Mouse (Mus musculus) testis, postnatal 10 days (tissue): ENCODE results near the gene Olfr69.
"Not testable (repeated sequence)": the region's sequence is repeated elsewhere in the genome, so short reads cannot be mapped to it uniquely, and the experiment has no call there.

Experiments used
- DNase-seq: peaks from one replicate; pipeline ENCODE4 v3.0.0; 2021; ENCODE audit warnings: low spot score

Gene Olfr69

DNA sequence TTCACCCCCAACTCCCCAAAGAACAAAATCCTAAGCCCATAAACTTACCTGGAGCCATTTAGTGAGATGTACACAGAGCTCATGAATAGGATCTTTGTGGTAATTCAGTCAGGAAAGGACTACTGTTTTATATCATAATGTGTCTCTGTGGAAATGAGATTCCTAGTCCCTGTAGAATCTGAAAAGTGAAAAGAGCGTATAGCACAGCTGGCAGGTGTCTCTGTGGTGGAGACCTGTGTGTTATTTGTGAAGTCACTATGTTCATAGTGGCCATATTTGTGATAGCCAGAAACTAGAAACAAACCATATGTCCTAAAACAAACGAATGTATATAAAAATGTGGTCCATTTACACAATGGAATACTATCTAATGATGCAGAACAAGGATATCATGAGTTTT, at the start of gene Olfr69:
Gene Olfr69 (minus strand): TSS at position 101 of the 400 bp plus-strand sequence.
- DNase-seq: no peak

DNA sequence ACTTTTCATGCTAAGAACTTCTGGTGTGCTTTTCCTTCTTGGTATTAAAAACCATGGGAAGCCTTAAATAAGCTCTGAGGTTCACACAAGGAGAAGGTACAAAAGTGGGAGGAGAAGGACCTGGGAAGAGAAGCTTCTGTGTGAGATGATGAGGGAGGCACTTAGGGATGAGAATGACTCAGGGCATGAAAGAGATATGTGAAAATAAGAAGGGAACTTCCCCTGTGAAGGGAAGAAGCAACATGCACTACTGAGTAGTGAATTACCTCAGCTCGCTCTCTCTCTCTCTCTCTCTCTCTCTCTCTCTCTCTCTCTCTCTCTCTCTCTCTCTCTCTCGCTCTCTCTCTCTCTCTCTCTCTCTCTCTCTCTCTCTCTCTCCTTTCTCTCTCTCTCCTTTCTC, 43.7 kb upstream of the Olfr69 start:
- DNase-seq: not testable (repeated sequence)

DNA sequence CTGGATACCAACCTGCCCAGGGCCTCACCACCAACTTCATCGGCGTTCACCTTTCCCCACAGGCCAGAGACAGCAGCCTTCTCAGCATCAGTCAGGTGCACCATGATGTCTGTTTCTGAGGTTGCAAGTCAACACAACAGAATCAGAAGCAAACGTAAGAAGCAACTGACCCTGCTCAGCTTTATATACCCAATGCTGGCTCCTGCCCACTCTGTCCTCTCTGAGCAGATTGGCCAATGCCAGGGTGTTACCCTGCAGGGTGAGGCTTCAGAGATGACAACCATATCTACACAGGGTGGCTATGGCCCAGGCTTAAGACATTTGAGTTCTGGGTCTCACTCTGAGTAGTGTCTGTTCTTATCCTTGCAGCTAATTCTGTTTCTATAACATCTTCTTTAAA, 42.4 kb upstream of the Olfr69 start, which contains the start of gene Hbb-bt:
Gene Hbb-bt (minus strand): TSS at position 231 of the 400 bp plus-strand sequence.
- DNase-seq: no peak

DNA sequence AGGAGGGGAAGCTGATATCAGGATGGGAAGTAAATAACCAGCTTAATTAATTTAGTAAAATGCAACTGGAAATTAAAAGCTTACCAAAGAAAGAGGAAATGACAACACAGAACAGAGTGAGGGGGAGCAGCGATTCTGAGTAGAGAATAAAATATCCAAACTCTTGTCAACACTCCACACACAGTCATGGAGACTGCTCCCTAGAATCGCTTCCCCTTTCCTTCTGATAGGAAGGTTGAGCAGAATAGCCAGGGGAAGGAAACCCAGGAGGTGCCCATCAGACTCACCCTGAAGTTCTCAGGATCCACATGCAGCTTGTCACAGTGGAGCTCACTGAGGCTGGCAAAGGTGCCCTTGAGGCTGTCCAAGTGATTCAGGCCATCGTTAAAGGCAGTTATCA, 41.8 kb upstream of the Olfr69 start:
- not testable (repeated sequence) for DNase-seq

DNA sequence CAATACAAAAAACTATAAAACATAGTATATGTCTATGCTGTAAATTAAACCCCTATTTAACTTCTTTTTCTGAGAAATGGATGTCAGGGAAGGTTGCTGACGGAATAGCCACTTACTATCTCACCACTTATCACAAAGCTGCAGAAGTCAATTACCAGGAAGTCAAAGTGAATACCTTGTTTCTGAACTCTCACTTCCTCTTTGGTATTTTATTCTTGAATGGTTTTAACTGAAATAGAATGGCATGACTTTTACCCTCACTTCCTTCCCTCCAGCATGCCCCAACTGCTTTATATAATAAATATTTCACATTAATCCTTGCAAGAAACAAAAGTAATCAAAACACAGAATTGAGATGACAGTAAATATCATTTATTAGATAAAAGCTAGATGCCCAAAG, 40.8 kb upstream of the Olfr69 start:
- no peak for DNase-seq

DNA sequence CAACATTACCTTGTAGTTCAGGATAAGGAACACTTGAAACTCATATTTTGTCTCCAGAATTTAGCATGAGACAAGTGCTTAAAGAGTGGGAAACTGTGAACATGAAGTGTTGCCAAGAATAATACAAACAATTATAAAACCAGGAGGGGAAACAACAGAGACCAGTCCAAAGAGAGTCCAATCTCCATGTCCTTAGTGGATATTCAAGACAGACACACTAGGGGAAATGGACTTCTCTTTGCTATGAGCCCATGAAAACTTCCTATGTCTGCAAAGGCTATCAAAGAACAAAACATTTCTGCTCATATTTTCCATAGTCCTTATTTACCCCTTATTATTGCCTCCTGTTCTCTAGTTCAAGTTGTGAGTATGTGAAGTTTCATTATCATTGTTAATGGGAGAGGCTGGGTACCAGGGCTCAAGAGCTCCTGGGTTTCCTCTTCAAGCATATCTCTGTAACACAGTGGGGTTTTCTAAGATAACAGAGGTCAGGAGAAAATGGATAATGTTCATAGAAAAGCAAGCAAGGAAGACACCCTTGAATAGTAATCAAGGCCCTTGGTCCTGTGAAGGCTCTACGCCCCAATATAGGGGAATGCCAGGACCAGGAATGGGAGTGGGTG, 39.9 kb upstream of the Olfr69 start:
- no peak for DNase-seq

DNA sequence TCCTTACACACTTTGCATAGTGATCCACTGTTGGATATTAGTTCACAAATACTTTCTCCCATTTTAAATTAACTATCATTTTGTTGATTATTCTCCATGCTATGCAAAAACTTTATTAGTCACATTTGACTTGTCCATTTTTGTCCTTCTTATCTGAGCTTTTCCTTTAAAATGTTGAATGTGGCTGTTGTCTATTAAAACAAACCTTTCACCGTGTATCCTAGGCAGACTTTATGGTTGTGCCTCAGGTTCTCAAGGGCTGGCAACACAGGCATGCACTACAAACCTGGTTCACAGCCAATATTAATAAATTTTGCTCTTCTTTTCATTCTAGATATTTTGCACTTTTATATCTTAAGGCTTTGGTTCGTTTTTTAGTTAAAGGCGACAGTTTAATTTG, 39.4 kb upstream of the Olfr69 start:
- DNase-seq: no peak

DNA sequence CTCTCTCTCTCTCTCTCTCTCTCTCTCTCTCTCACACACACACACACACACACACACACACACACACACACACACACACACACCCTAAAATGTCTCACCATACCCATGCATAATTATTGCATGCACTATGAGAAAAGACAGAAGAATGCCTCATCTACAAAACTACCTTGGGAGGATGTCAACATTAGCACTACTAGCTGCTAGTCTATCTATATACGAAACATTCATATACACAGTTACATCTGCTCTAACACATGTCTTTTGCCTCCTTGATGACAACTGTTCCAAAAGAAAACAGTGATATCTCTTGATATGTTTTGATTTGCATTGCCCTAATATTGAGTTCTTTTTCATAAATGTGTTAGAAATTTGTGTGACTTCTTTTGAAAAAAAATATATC, 38.9 kb upstream of the Olfr69 start:
- no peak for DNase-seq

DNA sequence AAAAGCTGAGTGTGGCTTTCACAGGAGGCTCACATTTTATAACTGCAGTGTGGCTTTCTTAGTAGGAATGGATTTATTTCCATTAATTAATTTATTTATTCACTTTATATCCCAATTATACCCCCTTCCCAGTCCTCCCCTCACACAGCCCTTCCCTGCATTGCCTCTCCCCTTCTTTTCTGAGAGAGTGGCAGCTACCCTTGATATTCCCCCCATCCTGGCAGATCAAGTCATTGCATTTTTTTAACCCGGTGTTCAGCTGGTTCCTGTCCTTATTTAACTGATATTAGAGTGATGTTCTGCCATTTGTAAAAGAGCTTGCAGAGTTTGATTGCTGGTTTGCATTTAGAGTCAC, 38.4 kb upstream of the Olfr69 start:
- no peak for DNase-seq

DNA sequence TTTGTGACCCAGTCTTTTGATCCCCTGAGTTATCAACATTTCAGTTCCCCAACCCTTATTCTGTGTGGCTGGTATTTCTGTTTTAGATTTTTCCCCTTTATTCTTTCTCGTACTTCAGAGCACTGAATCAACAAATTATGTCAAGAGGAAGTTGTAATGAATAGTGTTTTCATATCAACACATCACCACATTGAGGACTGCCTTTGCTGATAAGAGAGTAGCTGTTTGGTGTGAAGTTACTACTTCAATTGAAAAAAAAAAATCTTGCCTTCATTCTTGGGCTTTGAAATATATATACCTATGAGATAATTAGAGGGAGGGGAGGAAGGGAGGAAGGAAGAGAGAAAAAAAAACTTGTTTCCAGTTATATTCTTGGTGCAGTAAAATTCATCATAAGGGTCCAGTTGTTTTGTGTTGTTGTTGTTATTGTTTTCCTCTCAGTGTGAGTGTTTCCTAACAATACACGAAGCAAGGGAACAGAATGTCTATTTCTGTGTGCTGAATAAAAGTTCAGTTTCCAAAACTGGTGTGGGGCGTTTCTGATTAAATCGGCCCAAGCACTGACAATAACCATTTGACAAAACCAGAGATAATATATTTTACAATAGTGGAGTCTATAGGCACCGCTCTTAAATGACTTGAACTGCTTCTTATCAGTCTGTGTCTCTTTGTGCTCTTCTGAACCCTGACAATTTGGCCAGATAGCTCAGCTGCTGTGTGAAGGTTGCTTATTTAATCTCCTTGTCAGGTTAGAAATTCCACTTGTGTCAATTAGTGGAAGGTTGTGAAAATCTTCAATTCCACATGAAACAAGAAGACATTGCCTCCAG, 37.8 kb upstream of the Olfr69 start:
- no peak for DNase-seq

DNA sequence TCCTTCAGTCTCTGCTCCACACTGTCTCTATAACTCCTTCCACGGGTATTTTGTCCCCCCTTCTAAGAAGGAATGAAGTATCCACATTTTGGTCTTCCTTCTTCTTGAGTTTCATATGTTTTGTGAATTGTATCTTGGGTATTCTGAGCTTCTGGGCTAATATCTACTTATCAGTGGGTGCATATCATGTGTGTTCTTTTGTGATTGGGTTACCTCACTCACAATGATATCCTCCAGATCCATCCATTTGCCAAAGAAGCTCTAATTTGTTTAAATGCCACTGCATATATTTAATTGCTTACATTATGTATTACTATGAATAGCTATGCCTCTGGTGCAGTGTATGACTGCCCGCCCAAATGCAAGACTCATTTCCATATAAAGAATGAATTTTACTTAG, 36.7 kb upstream of the Olfr69 start:
- not testable (repeated sequence) for DNase-seq

DNA sequence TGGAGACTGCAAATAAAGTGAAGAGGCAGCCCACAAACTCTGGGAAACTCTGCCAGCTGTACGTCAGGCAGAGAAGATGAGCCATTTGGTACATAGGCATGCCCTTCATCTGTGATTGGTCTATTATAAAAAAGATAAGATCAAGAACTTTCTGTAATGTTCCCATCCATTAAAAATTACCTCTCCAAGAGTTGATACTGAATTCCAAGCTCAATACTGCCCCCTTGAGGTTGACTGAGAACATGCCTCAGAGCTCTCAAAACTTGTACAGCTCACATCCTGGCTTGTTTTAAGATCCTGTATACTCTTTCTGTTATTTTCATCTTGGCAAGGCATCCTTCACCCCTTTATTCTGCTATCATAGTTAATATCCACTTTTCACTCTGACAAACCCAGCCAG, 35.5 kb upstream of the Olfr69 start:
- DNase-seq: no peak

DNA sequence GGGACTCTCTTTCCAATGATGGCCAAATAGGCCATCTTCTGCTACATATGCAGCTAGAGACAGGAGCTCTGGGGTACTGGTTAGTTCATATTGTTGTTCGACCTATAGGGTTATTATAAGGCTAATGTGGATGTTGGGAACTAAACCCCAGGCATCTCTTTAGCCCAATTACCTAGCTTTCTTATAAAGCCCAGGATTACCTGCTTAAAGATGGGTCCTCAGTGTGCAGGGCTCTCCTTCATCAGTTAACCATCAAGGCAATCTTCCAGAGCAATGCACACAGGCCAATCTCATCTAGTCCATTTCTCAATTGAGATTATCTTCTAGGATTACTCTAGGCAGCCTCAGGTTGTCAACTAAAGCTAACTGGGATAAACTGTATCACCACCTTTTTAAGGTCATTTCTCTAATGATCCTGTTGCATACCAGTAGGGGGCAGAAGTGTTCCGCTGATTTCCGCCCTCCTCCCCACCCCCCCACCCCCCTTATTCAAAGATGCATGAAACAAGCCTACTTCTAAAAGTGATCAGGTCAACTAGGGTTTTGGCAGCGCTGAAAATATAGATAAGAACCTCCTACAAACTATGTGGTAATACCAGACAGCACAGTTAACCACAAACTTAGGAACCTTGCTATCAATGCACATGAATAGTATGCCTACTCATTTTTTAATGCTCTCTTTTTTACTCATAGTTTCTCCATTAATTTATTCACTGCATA, 21.4 kb upstream of the Olfr69 start:
- no peak for DNase-seq

DNA sequence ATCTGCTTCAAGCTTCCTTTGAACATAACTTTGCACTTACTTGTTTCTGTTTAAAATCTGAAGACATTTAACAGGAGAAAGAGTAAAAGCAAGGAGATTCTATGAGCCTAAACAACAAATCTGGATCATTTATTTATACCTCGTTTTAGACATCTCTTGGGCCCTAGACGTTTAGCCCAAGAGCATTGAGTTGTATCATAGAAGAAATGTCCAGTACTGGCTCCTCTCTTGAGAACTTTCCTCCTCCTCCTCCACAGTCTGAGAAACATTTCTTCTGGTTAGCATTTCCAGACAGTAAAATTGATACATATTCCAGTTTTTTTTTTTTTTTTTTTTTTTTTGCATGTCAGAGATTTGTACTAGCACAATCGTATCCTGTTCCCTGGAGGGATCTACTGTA, 20.3 kb upstream of the Olfr69 start, which contains the start of gene Olfr67:
Gene Olfr67 (minus strand): TSS at position 101 of the 400 bp plus-strand sequence.
- no peak for DNase-seq

DNA sequence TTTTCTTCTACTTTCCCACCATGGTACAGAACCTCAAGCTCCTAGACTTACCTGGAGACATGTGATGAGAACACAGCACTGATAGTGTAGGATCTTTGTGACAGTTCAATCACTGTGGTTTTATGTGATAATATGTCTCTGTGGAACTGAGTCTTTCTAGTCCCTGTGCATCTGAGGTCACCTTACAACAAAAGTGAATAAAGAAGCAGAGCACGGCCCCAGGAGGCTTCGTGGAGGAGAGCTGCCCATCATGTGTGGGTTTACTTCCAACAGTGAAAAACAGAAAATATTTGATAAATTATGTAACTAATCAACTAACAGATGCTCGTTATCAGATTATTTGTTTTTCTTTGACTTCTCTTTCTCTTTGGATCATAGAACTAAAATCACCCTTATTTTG, 8.2 kb upstream of the Olfr69 start, which contains the start of gene Olfr68:
Gene Olfr68 (minus strand): TSS at position 101 of the 400 bp plus-strand sequence.
- no peak for DNase-seq

DNA sequence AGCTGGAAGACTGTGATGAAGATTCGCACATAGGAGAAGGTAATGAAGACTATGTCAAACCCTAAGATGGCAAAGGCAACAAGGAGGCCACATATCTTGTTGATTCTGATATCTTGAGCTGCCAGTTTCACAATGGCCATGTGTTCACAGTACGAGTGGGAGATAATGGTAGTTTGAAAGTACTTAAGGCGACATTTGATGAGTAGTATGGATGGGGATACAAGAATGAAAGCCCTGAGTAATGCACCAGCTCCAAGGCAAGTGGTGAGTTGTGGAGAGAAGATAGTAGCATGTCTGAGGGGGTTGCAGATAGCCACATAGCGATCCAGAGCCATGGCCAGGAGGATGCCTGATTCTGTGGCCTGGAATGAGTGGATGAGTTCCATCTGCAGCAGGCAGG, 6.3 kb upstream of the Olfr69 start:
- DNase-seq: not testable (repeated sequence)

DNA sequence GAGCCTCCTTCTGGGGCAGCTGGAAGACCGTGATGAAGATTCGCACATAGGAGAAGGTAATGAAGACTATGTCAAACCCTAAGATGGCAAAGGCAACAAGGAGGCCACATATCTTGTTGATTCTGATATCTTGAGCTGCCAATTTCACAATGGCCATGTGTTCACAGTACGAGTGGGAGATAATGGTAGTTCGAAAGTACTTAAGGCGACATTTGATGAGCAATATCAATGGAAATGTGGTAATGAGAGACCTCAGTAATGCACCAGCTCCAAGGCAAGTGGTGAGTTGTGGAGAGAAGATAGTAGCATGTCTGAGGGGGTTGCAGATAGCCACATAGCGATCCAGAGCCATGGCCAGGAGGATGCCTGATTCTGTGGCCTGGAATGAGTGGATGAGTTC, 3.7 kb downstream of the Olfr69 start:
- DNase-seq: not testable (repeated sequence)

DNA sequence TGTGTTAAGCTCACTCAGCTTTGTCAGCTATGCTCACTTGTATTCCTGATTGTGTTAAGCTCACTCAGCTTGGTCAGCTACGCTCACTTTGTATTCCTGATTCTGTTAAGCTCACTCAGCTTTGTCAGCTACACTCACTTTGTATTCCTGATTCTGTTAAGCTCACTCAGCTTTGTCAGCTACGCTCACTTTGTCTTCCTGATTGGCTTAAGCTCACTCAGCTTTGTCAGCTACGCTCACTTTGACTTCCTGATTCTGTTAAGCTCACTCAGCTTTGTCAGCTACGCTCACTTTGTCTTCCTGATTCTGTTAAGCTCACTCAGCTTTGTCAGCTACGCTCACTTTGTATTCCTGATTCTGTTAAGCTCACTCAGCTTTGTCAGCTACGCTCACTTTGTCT, 9.2 kb downstream of the Olfr69 start:
- not testable (repeated sequence) for DNase-seq

DNA sequence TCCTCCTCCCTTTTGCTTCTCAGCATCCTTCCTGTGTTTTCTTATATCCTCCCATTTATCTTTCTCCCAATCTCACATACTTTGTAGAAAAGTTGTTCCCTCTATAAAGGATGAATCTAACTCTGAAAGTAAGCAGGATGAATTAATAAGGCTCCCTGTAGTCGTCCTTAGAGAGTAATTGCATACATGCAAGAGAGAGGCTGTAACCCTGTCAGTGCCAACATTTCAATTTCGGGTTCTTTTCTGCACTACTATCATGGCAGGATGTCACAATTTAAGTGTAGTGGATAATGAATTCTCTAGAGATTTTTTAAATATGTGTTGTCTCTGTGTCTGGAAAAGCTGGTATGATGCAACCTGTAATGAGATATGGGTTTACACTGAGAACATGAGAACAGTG, 14.2 kb downstream of the Olfr69 start, which contains the start of gene Olfr630:
Gene Olfr630 (minus strand): TSS at position 101 of the 400 bp plus-strand sequence.
- DNase-seq: no peak

DNA sequence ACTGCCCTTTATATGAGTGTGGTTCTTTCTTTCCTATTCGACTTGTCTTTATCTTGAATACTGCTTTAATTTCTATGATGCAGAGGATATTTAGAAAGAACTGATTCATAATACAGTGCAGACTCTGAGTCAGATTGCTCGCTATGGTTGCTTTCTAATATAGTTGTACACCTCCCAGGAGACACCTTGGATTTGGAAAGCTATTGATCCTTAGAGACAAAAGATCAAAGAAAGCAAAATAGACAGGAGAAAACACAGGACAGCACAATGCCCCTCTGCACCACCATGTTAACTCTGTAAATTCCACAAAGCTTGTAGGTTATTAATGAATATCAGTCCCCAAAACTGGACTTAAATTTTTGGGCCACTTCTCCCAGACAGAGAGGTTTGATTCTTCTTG, 26.6 kb downstream of the Olfr69 start, which contains the start of gene Olfr629:
Gene Olfr629 (minus strand): TSS at position 101 of the 400 bp plus-strand sequence.
- DNase-seq: no peak

DNA sequence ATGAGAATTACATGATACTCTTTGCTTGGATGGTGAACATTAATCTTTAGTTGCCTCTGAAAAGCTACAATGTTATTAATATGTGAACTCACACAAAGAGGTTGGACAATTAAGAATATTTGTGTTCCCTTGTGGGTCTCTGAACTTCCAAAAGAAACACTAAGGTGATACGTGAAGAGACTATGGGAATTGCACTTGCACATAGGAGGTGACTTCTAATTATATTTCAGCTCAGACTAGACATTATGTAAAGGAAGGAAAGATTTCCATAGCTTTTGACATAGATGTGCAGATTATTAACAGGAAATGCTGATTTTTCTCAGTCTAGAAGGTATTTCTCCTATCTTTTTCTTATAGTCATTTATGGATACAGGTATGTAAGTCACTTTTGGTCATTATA, 41.3 kb downstream of the Olfr69 start, which contains the start of gene Olfr628:
Gene Olfr628 (plus strand): TSS at position 301 of the 400 bp plus-strand sequence.
- DNase-seq: no peak

DNA sequence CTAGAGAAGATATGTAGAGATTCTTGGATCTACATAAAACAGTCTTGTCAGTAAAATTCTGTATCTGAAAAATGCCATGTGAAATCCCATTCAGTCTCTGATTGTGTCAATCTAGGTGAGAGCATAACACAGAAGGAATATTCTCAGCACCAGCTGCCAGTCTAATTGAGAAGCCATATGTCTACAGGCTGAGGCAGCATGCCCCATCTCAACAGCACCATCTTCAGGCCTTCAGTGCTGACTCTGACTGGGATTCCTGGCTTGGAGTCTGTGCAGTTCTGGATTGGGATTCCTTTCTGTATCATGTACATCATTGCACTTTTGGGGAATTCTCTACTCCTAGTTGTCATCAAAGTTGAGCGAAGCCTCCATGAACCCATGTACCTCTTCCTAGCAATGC, 55.0 kb downstream of the Olfr69 start:
- not testable (repeated sequence) for DNase-seq
